Mouse (Mus musculus): Measurements from ENCODE around the gene Clcnkb. TPM values are rescaled to one million over a fixed set of nuclear protein-coding genes. Genes with fewer than 3 reads are reported as not detected.

Clcnkb gene
- total RNA-seq, 2 experiments from 2014 or later = not detected

DNA sequence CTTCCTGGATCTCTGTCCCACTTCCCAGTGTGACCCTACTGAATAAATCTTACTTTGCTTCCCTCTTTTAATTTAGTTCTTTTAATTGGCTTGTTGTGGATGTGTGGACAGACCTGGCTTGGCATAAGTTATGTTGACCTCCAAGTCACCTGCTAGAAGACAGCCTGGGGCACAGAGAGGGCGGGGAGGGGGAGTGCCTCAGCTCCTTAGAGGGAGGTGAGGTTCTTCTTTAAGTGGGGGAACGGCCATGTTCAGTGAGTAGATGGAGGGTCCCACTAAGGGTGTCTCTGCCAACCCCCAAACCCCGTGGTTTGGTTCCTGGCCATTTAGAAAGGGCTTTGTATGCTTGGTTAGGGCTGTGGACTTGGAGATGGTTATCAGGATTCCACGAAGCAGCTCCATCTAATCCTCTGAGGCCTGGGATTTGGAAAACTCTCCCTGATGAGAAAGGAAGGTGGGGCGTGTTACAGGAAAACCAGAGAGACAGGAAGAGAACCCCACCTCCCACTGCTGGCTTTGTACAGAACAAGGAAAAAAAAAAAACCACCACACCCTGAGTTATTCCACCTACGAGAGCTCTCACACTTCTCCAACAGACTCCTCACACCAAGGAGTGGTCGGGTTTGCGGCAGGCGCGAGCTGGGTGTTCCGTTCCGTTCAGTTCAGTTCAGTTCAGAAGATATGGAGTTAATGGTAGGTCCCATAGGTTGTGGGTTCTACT lies 23.4 kb upstream of the Clcnkb start:
- no peak for ATAC-seq (replicated peaks; ENCODE audit: low FRiP score, poor library complexity, severe bottlenecking)

DNA sequence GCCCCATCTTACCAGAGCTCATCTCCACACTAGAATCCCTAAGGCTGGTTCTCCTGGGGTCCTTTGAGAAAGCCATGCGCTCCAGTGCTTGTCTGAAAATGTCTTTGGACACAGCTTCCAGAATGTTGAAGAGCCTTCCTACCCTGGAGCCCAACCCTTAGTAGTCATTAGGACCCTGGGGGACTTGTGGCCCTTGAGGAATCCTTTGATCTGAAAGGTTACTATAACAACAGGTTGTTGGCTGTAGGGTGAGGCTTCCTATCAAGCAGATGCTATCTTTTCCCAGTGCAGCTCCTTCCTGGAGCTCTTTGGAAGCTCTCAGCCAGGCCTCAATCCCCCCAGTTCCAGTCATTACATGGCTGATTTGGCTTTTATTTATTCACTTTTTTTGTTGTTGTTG lies 20.2 kb upstream of the Clcnkb start, which contains the start of gene Srarp:
Gene Srarp, minus strand, starts transcription at position 132 of the 400 bp plus-strand sequence.
- no peak for ATAC-seq (replicated peaks; ENCODE audit: low FRiP score, poor library complexity, severe bottlenecking)

- ATAC-seq (replicated peaks; ENCODE audit: low FRiP score, poor library complexity, severe bottlenecking) = no peak
These were observed 17.4 kb upstream of the Clcnkb start for GRCm38 (mm10) chr4:141433191-141433590.

DNA sequence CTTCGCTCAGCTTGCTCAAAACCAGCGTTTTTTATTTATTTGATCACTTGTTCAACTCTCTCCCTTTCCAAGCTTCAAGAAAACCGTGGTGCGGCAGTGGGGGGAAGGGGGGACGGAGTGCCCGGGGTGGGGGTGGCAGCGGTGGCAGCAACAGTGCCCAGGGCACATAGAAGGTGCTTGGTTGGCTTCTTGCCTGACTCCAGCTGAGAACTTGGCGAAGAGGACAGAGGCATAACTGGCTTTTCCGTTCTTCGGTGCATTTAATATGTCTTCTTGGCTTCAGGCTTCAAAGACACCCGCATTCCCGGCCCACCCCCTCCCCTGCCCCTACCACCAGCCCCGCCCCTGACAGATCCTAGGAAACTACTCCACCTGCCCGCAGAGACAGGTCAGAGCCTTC lies 16.9 kb upstream of the Clcnkb start:
- ATAC-seq (replicated peaks; ENCODE audit: low FRiP score, poor library complexity, severe bottlenecking) = no peak

DNA sequence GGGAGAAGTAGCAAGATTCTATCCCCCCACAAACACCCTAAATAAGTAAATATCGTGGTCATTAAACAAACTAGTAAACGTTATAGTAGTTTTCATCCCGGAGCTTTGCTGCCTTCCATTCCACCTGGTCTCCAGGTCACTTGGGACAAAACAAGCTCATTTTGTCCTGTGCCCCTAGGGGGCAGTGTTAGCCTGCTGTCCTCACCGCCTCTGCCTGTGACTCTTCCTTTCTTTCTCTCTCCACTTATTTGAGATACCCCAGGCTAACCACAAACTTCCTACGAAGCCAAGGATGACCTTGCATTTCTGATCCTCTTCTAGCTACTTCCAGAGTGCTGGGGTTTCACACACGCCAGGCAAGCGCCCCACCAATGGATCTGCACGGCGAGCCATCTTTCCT lies 15.2 kb upstream of the Clcnkb start:
- ATAC-seq (replicated peaks; ENCODE audit: low FRiP score, poor library complexity, severe bottlenecking) = peak; percentile 76

DNA sequence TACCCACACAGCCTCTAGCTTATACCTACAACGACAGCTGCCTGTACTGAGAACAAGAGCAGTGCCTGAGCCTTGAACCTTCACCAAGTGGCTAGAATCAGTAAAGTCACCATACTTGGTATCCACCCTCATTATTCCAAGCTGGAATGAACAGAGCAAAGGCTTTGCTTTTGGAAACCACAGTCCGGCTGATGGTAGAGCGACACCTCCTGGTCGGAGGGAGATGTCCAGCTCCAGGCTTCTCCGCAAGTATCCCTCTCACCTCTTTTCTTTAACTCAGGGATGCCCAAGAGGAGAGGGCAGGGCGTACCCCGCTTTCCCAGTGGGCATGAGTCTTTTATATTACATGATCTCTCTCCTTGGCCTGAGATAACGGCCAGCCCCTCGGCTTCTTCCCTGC lies 14.0 kb upstream of the Clcnkb start:
- no peak for ATAC-seq (replicated peaks; ENCODE audit: low FRiP score, poor library complexity, severe bottlenecking)

DNA sequence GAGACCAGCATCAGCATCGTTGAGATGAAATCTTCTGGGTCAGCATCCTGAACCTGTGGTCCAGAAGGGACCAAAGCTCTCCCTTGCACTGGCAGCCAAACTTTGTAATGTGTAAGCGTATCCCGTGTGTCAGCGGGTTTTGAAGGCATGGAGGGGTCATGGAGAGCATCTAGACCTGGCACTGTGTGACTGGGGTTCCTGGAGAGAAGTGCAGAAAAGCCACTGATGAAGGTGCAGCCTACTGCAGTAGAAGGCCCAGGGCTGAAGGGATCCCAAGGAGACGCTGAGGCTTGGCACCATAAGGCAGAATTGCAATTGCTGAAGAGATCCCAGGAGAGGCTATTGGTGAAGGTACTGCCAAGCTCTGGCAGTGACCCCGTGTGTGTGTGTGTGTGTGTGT lies 13.6 kb upstream of the Clcnkb start:
- ATAC-seq (replicated peaks; ENCODE audit: low FRiP score, poor library complexity, severe bottlenecking) = no peak

GRCm38 (mm10) chr4:141427921-141428320 lies 12.1 kb upstream of the Clcnkb start:
- ATAC-seq (replicated peaks; ENCODE audit: low FRiP score, poor library complexity, severe bottlenecking) = no peak

- no peak for ATAC-seq (replicated peaks; ENCODE audit: low FRiP score, poor library complexity, severe bottlenecking)
These were observed 11.3 kb upstream of the Clcnkb start for GRCm38 (mm10) chr4:141426796-141427745.

- ATAC-seq (replicated peaks; ENCODE audit: low FRiP score, poor library complexity, severe bottlenecking) = no peak
These were observed 10.0 kb upstream of the Clcnkb start for GRCm38 (mm10) chr4:141425484-141426479.

DNA sequence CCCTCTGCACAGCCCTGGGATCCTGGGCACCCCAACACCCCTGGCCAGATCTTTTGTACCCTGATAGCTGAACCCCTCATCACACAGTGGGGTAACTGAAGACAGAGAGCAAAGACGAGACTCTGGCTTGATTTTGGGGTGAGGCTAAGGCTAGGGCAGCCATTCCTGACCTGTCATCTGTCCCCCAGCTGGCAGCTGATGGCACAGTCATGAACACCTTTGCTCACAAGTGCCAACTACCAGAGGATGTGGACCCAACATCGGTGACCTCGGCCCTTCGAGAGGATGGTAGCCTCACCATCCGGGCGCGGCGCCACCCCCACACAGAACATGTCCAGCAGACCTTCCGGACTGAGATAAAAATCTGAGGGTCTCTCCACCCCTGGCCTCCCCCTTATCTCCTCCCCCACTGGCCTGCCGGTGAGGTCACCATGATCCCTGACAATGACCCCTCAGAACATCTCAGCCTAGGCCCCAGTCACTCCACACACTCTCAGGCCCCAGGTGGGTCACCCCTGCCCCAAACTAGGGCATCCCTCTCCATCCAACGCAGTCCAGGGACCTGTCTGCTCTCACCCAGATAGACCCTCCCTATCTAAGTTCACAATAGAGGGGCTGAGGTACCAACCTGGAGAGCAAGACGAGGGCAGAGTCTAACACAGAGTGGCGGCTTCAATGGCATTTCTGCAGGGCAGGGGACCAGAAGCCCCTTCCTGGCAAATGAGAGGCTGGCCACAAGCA lies 8.0 kb upstream of the Clcnkb start:
- no peak for ATAC-seq (replicated peaks; ENCODE audit: low FRiP score, poor library complexity, severe bottlenecking)

GRCm38 (mm10) chr4:141423288-141423687 lies 7.5 kb upstream of the Clcnkb start:
- ATAC-seq (replicated peaks; ENCODE audit: low FRiP score, poor library complexity, severe bottlenecking) = no peak

GRCm38 (mm10) chr4:141422841-141423240 lies 7.0 kb upstream of the Clcnkb start:
- ATAC-seq (replicated peaks; ENCODE audit: low FRiP score, poor library complexity, severe bottlenecking) = no peak

DNA sequence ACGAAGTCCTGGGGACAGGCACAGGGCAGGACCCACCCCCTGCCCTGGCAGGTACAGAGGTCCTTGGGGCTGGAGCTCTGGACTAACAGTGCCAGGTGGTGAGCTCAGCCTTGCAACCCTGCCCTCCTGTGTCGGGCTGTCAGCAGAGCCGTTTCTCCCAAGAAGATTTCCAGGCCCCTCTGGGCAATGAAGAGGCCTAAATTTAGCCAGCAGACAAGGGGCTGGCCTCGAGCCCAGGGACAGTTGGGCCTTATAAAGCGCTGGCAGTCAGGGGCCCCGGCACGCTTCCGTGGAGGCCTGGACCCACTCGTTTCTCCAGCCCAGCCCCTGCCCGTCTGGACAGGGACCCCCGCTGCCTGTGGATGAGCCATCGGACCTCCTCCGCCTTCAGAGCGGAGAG lies 5.6 kb upstream of the Clcnkb start:
- no peak for ATAC-seq (replicated peaks; ENCODE audit: low FRiP score, poor library complexity, severe bottlenecking)

- no peak for ATAC-seq (replicated peaks; ENCODE audit: low FRiP score, poor library complexity, severe bottlenecking)
These were observed 5.1 kb upstream of the Clcnkb start for GRCm38 (mm10) chr4:141420886-141421285.

GRCm38 (mm10) chr4:141420192-141420829 lies 4.5 kb upstream of the Clcnkb start, which contains the start of gene Hspb7:
Gene Hspb7 (plus strand): TSS chr4:141420779.
- ATAC-seq (replicated peaks; ENCODE audit: low FRiP score, poor library complexity, severe bottlenecking) = no peak

DNA sequence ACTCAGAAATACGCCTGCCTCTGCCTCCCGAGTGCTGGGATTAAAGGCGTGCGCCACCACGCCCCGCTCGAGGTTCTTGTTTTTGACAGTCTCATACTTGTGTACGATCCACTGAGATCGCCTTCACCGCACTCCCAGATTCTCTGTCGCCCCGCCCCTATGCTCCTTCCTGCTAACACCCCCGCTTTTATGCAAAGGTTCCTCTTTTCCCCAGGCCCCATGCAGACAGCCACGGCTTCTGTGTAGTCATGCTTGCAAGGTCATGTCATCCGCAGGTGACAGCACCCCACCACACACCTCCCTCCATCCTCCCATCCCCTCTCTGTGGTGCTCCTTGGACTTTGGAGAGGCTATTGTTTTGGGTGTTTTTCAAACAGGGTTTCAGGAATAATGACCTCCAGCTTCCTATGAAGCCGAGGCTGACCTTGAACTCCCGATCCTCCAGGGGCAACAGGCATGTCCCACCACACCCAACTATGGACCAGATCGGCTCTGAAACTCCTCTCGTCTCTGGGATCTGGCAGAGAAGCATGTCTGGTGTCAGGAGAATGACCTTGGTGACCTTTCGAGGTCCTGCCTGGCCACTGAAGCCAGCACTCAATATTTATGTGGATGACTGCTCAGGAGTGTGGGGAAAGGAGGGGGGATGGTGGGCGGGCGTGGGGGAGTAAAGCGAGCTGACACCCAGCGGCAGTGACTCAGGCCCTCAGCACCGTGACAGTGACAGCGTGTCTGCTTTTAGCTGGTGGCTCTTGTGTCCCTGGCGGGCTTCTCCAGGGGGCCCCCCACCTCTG lies 3.8 kb upstream of the Clcnkb start:
- no peak for ATAC-seq (replicated peaks; ENCODE audit: low FRiP score, poor library complexity, severe bottlenecking)

Data from erythroblast, adult 5-6 weeks (primary cell).